Comparison of ENCODE assay signal across 17 mouse cellular contexts in genomic region chr2:135553031-135553430, GRCm38 (mm10).
DNase-seq lines count a peak whose midpoint lies in the region; TF ChIP-seq lines count a peak whose summit lies in the region.
"Had no signal": no experiment of that assay in that cellular context is flagged by ENCODE, and none has a peak within 500 bp of the region (broad histone marks: within the 10 kb centered on the region; RNA-seq: fewer than 3 reads in every experiment).

No protein-coding gene starts in this region.

- no peaks in the 10 kb centered on the region for H3K4me1 ChIP-seq in heart, adult 2 months (ENCODE audit: control insufficient read depth, insufficient read depth, low read length)
- no peaks in the 10 kb centered on the region for H3K4me1 ChIP-seq in heart, embryonic 10.5 days
- H3K4me1 ChIP-seq in E14TG2a.4 (replicated peaks; ENCODE audit: low read depth, low read length), result peaks cover 10% of the 10 kb centered on the region
- H3K4me1 ChIP-seq: forebrain, embryonic 12.5 days; kidney, embryonic 15.5 days; limb, embryonic 10.5 days; lung, embryonic 15.5 days had no signal

- 46% methylated on average over 3 of the region's 3 CpGs for WGBS in heart, adult 2 months
- 46% methylated on average over 3 of the region's 3 CpGs for WGBS in heart, embryonic 10.5 days

- H3K79me2 ChIP-seq in heart, adult 2 months (replicated peaks; ENCODE audit: control insufficient read depth, insufficient read depth, low read length), result no peaks in the 10 kb centered on the region

- H3K27ac ChIP-seq in heart, adult 2 months, result no peak overlapping the region
- no peak overlapping the region for H3K27ac ChIP-seq in heart, embryonic 10.5 days
- H3K27ac ChIP-seq in left cerebral cortex, adult 2 months, result no peak overlapping the region
- H3K27ac ChIP-seq: forebrain, embryonic 12.5 days; kidney, embryonic 15.5 days; limb, embryonic 10.5 days; lung, embryonic 15.5 days had no signal

- no peak for TF ChIP-seq POLR2A in heart, adult 2 months (IDR thresholded peaks at IDR 0.05; ENCODE audit: insufficient read depth, low read depth, low read length)

- no peak overlapping the region for H3K4me3 ChIP-seq in heart, adult 2 months
- no peak overlapping the region for H3K4me3 ChIP-seq in heart, embryonic 10.5 days
- H3K4me3 ChIP-seq in left cerebral cortex, adult 2 months, result no peak overlapping the region
- H3K4me3 ChIP-seq in E14TG2a.4 (replicated peaks; ENCODE audit: low read length), result no peak overlapping the region
- H3K4me3 ChIP-seq: forebrain, embryonic 12.5 days; kidney, embryonic 15.5 days; limb, embryonic 10.5 days; lung, embryonic 15.5 days; myocyte had no signal

- no peaks in the 10 kb centered on the region for H3K27me3 ChIP-seq in heart, adult 2 months (ENCODE audit: control insufficient read depth, insufficient read depth, low read length)
- no peaks in the 10 kb centered on the region for H3K27me3 ChIP-seq in heart, embryonic 10.5 days (ENCODE audit: insufficient read depth, poor library complexity, severe bottlenecking)
- no peaks in the 10 kb centered on the region for H3K27me3 ChIP-seq in E14TG2a.4 (ENCODE audit: insufficient read depth, low read length)
- H3K27me3 ChIP-seq: forebrain, embryonic 12.5 days; kidney, embryonic 15.5 days; lung, embryonic 15.5 days had no signal

- TF ChIP-seq CTCF in heart, adult 2 months (IDR thresholded peaks at IDR 0.05), result peak; percentile 52
- peak; percentile 12 for TF ChIP-seq CTCF in left cerebral cortex, adult 2 months (IDR thresholded peaks at IDR 0.05)
- peak; percentile 38 for TF ChIP-seq CTCF in E14TG2a.4 (conservative IDR thresholded peaks at IDR 0.05; ENCODE audit: low read length)

- no peak overlapping the region for H3K9ac ChIP-seq in heart, adult 2 months (ENCODE audit: low read depth, low read length)
- H3K9ac ChIP-seq: forebrain, embryonic 12.5 days; kidney, embryonic 15.5 days; lung, embryonic 15.5 days had no signal

- intact Hi-C loops in heart, adult 2 months (cut with DNase I), result loop anchor here (1.0 kb wide), 1 partner anchor 404 kb away; no protein-coding TSS in a partner anchor
- intact Hi-C loops in left cerebral cortex, adult 2 months (cut with DNase I), result no loop called here
- intact Hi-C loops in left cerebral cortex, postnatal 14 days (cut with DNase I), result no loop called here

- no peak for DNase-seq in heart, adult 2 months
- no peak for DNase-seq in heart, embryonic 10.5 days (ENCODE audit: low spot score)
- no peak for DNase-seq in left cerebral cortex, adult 2 months (ENCODE audit: extremely low spot score in 1 of 2, low spot score in 2 of 2)
- DNase-seq in left cerebral cortex, postnatal 14 days (ENCODE audit: low spot score in 2 of 2), result no peak
- DNase-seq in R1 (ENCODE audit: low read depth, low spot score), result peak; percentile 61
- no peak for DNase-seq in embryo, embryonic 10.5 days (ENCODE audit: low spot score)
- no peak for DNase-seq in cerebellum, adult 9-11 months
- DNase-seq: cerebellum, adult 18-20 months; heart, adult 11 months; layer of hippocampus, adult 9-11 months; retina, postnatal 1 day had no signal

- no peaks in the 10 kb centered on the region for H3K36me3 ChIP-seq in heart, adult 2 months (ENCODE audit: control insufficient read depth, insufficient read depth, low read length)
- H3K36me3 ChIP-seq in heart, embryonic 10.5 days, result no peaks in the 10 kb centered on the region
- peaks cover 4% of the 10 kb centered on the region; the same call in 1 of the 2 replicates for H3K36me3 ChIP-seq in E14TG2a.4 (ENCODE audit: insufficient read depth, low read length)
- H3K36me3 ChIP-seq: forebrain, embryonic 12.5 days; kidney, embryonic 15.5 days; limb, embryonic 10.5 days; lung, embryonic 15.5 days had no signal

- no peak for TF ChIP-seq EP300 in heart, adult 2 months (IDR thresholded peaks at IDR 0.05; ENCODE audit: insufficient read depth, low read depth, low read length)

- H3K9me3 ChIP-seq in heart, embryonic 10.5 days, result no peaks in the 10 kb centered on the region
- peaks cover 11% of the 10 kb centered on the region for H3K9me3 ChIP-seq in E14TG2a.4 (ENCODE audit: low read length)
- H3K9me3 ChIP-seq: forebrain, embryonic 12.5 days; kidney, embryonic 15.5 days; limb, embryonic 10.5 days; lung, embryonic 15.5 days had no signal
